Mouse (Mus musculus): ENCODE measurements at regions not wholly inside any gene's neighbourhood (a gene's known extent, or its start where the extent isn't known, plus 50 kb on each side); places are given as distances from the start of the nearest gene placed in this dataset.

GRCm38 (mm10) chr4:32188752-32189415 lies 49.7 kb upstream of the Bach2 start:
- Histone ChIP-seq H3K36me3 (replicated peaks; ENCODE audit: control insufficient read depth, insufficient read depth, low read depth, low read length) (no peaks in the 10 kb centered on the region), H3K4me3 (ENCODE audit: low read depth, low read length) (no peak overlapping the region), H3K9me3 (replicated peaks; ENCODE audit: control insufficient read depth, low read length) (no peaks in the 10 kb centered on the region), H3K9ac (replicated peaks; ENCODE audit: low read length) (no peak overlapping the region), H3K27me3 (ENCODE audit: control insufficient read depth, insufficient read depth, low read length) (no peaks in the 10 kb centered on the region), H3K27ac (replicated peaks; ENCODE audit: low read depth, low read length) (no peak overlapping the region), H3K4me1 (ENCODE audit: control insufficient read depth, insufficient read depth, low read length) (no peaks in the 10 kb centered on the region), H3K4me2 (ENCODE audit: low read depth, low read length) (no peak overlapping the region)
- ATAC-seq (replicated peaks; ENCODE audit: insufficient number of reproducible peaks, low FRiP score, low TSS enrichment, low read depth) (no peak), DNase-seq (ENCODE audit: low spot score) (no peak)
- 69% methylated on average over 8 of the region's 8 CpGs for WGBS
